Mouse (Mus musculus) intestine, embryonic 15.5 days (tissue): ENCODE measurements around the gene Spcs2. TPM values are rescaled to one million over a fixed set of nuclear protein-coding genes. Genes with fewer than 3 reads are reported as not detected.
A peak's percentile ranks its signal among the peaks of the same experiment; 100 is the strongest.

Experiments used
- ATAC-seq: fragments of 200-750 bp; cut with Nextera tagmentation; 2 replicates; pipeline ENCODE4 v1.8.0; 2017; ENCODE audit warnings: moderate TSS enrichment, moderate library complexity
- H3K27ac ChIP-seq: fragments of 300-500 bp; sonication (generic); 2 replicates; pipeline ENCODE4 v1.5.1; 2015; ENCODE audit warnings: mild to moderate bottlenecking, inconsistent platforms
- H3K27me3 ChIP-seq: fragments of 300-500 bp; sonication (generic); replicated peaks from 2 replicates; pipeline ENCODE4 v1.6.1; 2015; ENCODE audit warnings: inconsistent platforms
- H3K36me3 ChIP-seq: fragments of 300-500 bp; sonication (generic); 2 replicates; pipeline ENCODE4 v1.6.1; 2015; ENCODE audit warnings: inconsistent platforms
- H3K4me1 ChIP-seq: fragments of 300-500 bp; sonication (generic); replicated peaks from 2 replicates; pipeline ENCODE4 v1.6.1; 2015; ENCODE audit warnings: inconsistent platforms
- H3K4me2 ChIP-seq: fragments of 300-500 bp; sonication (generic); replicated peaks from 2 replicates; pipeline ENCODE4 v1.6.1; 2015; ENCODE audit warnings: mild to moderate bottlenecking, inconsistent platforms
- H3K4me3 ChIP-seq: fragments of 300-500 bp; sonication (generic); replicated peaks from 2 replicates; pipeline ENCODE4 v1.5.1; 2015; ENCODE audit warnings: inconsistent platforms
- H3K9ac ChIP-seq: fragments of 300-500 bp; sonication (generic); 2 replicates; pipeline ENCODE4 v1.6.1; 2015; ENCODE audit warnings: inconsistent platforms
- H3K9me3 ChIP-seq: fragments of 300-500 bp; sonication (generic); 2 replicates; pipeline ENCODE4 v1.6.1; 2016; ENCODE audit warnings: inconsistent platforms
- WGBS: fragments of 180-500 bp; shearing (Covaris S2); methylation state at CpG from one replicate; pipeline ENCODE4 v1.1.7; 2015; 5-methylcytosine and 5-hydroxymethylcytosine counted together
- polyA plus RNA-seq: library from polyadenylated mRNA; unstranded; fragments of >200 nt; fragmentation: Nextera tagmentation; extraction: Ambion mirVana; gene quantifications from 2 replicates; pipeline ENCODE4 v1.2.1, GENCODE M21; 2015

Spcs2 gene
- polyA plus RNA-seq, 1 experiment from 2014 or later, result 427 TPM

GRCm38 (mm10) chr7:99788563-99788962 is 74.7 kb downstream of the Spcs2 start:
- 0 out of 2 replicates have a peak, but pooled peaks have one; percentile 41 for ATAC-seq
- Histone ChIP-seq H3K27me3 (no peaks in the 10 kb centered on the region), H3K36me3 (no peaks in the 10 kb centered on the region), H3K4me3 (no peak overlapping the region), H3K27ac (no peak overlapping the region), H3K9ac (no peak overlapping the region), H3K9me3 (no peaks in the 10 kb centered on the region), H3K4me2 (no peak overlapping the region), H3K4me1 (no peaks in the 10 kb centered on the region)
- WGBS, result 38% methylated on average over 5 of the region's 5 CpGs

GRCm38 (mm10) chr7:99787935-99788334 is 75.3 kb downstream of the Spcs2 start:
- Histone ChIP-seq H3K36me3 (no peaks in the 10 kb centered on the region), H3K9me3 (no peaks in the 10 kb centered on the region), H3K27me3 (no peaks in the 10 kb centered on the region), H3K4me1 (no peaks in the 10 kb centered on the region), H3K27ac (0 out of 2 replicates have a peak overlapping the region, but pooled peaks have one; percentile 1), H3K4me3 (no peak overlapping the region), H3K9ac (no peak overlapping the region), H3K4me2 (no peak overlapping the region)
- no peak for ATAC-seq
- 51% methylated on average over 2 of the region's 2 CpGs for WGBS

Other genes with a start within 250 kb of the Spcs2 start
- 1.3 and 1.4 TPM in 2 replicates for gene Tpbgl, start 236.4 kb downstream of the Spcs2 start, polyA plus RNA-seq
- gene Slco2b1, start 152.1 kb downstream of the Spcs2 start, polyA plus RNA-seq, result 2.7 and 3.1 TPM in 2 replicates
- not detected in 2 replicates for gene Olfr520, start 133.2 kb downstream of the Spcs2 start, polyA plus RNA-seq
- not detected in 2 replicates for gene Olfr521, start 100.0 kb downstream of the Spcs2 start, polyA plus RNA-seq
- 5.2 TPM in 2 replicates for gene Neu3, start 35.0 kb downstream of the Spcs2 start, polyA plus RNA-seq
- 0.10 and 0.11 TPM in 2 replicates for gene Xrra1, start 4.3 kb downstream of the Spcs2 start, polyA plus RNA-seq
- 3.5 and 3.9 TPM in 2 replicates for gene Rnf169, start 117.0 kb upstream of the Spcs2 start, polyA plus RNA-seq
- 0.69 and 0.72 TPM in 2 replicates for gene Chrdl2, start 142.7 kb upstream of the Spcs2 start, polyA plus RNA-seq